Mouse (Mus musculus) bone marrow, adult 2 months (tissue): ENCODE measurements around the gene Gm156. TPM values are rescaled to one million over a fixed set of nuclear protein-coding genes. Genes with fewer than 3 reads are reported as not detected.
"Not testable (repeated sequence)": the region's sequence is repeated elsewhere in the genome, so short reads cannot be mapped to it uniquely, and the experiment has no call there.

ENCODE experiments used
- H3K27ac ChIP-seq: fragments of 200-500 bp; 2 replicates; pipeline ENCODE4 v1.5.1; 2012; ENCODE audit warnings: low read depth, mild to moderate bottlenecking, control low read depth, inconsistent platforms, low read length; ENCODE audit not compliant: control insufficient read depth, poor library complexity, insufficient read depth
- H3K4me1 ChIP-seq: fragments of 200-500 bp; 2 replicates; pipeline ENCODE4 v1.6.1; 2011; ENCODE audit warnings: low read length; ENCODE audit not compliant: control insufficient read depth, insufficient read depth
- H3K4me3 ChIP-seq: fragments of 200-500 bp; replicated peaks from 2 replicates; pipeline ENCODE3; 2011; ENCODE audit warnings: mild to moderate bottlenecking, low read depth, low read length, control low read depth; ENCODE audit not compliant: control insufficient read depth
- CTCF ChIP-seq: fragments of 200-500 bp; IDR thresholded peaks from 2 replicates; pipeline ENCODE4 v1.5.1; 2011; ENCODE audit warnings: low read length, control low read depth; ENCODE audit not compliant: control insufficient read depth, insufficient read depth
- POLR2A ChIP-seq: fragments of 200-500 bp; IDR thresholded peaks from 2 replicates; pipeline ENCODE4 v1.6.1; 2011; ENCODE audit warnings: low read depth, mild to moderate bottlenecking, control low read depth, low read length, borderline replicate concordance; ENCODE audit not compliant: control insufficient read depth
- WGBS: fragments of 180-500 bp; shearing (Covaris S2); methylation state at CpG from one replicate; pipeline ENCODE4 v1.1.7; 2018; 5-methylcytosine and 5-hydroxymethylcytosine counted together
- polyA plus RNA-seq: library from polyadenylated mRNA; stranded (reverse); fragments of >200 nt; gene quantifications from 2 replicates; pipeline ENCODE4 v1.2.4, GENCODE M21; 2011; ENCODE audit warnings: low replicate concordance; ENCODE audit not compliant: missing spikeins, insufficient read depth, insufficient read length

Gm156 gene
- 0.65 TPM in 1 of 2 replicates, not detected in the other for polyA plus RNA-seq

DNA sequence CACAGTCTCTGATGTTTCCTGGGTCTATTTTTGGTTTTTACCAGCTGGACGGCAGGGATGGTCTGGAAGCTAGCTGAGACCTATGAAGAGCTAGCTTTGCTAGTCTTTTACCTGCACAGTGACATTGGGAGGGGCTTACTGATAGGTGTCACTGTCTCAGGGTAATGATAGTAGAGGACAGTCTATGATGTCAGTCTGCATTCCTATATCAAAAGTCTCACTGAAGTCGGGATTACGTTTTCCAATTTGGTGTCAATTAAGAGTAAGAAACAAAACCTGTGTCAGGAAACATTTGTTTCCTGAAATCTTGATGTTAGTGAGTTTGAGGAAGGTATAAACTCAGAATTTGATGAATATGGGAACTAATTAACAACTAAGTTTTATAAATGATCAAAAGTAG lies at the start of gene Gm156:
Gene Gm156 (minus strand): TSS at position 101 of the 400 bp plus-strand sequence.
- H3K27ac ChIP-seq, H3K4me3 ChIP-seq, H3K4me1 ChIP-seq: not testable (repeated sequence)
- 56% methylated on average over 3 of the region's 3 CpGs for WGBS

DNA sequence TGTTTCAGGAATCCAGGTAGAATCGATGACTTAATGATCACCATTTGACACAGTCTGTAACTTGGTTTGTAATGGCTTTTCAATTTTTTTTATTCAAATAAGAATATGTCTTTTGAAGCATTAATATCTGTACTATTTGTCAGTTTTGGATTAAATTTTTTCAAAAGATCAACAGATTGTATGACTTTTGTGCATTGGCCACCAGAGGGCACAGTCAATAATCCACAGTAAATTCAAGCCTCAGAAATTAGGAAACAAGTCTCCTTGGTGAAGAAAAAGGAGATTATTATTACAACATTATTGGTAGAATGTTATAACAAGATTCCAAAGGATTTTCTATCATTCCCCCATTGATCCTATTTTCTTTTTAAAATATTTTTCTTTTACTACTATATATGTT lies 41.5 kb upstream of the Gm156 start:
- TF ChIP-seq CTCF: no peak
- no peak for TF ChIP-seq POLR2A
- Histone ChIP-seq H3K27ac (no peak overlapping the region), H3K4me3 (no peak overlapping the region), H3K4me1 (peaks cover 2% of the 10 kb centered on the region)
- 87% methylated on average over 1 of the region's 1 CpGs for WGBS

DNA sequence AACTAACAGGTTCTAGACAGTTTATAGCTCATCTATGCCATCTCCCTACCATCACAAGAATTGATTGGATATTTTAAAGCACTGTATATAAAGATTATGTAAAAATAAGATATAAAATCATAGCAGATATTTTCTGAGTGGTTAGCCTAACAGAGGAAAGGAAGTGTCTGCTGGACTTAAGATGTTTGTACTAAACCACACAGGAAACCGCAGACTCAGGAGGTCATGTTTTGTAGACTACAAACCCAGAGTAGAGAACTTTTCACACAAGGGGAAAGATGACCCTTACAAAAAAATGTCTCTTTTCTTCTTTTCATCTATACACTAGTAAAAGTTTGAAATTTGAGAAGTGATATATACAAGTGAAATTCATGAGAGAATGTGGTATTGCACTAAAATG lies 39.9 kb upstream of the Gm156 start:
- Histone ChIP-seq H3K27ac (no peak overlapping the region), H3K4me3 (no peak overlapping the region), H3K4me1 (peaks cover 2% of the 10 kb centered on the region)
- WGBS: 6% methylated on average over 1 of the region's 1 CpGs
- TF ChIP-seq POLR2A (no peak), CTCF (no peak)

DNA sequence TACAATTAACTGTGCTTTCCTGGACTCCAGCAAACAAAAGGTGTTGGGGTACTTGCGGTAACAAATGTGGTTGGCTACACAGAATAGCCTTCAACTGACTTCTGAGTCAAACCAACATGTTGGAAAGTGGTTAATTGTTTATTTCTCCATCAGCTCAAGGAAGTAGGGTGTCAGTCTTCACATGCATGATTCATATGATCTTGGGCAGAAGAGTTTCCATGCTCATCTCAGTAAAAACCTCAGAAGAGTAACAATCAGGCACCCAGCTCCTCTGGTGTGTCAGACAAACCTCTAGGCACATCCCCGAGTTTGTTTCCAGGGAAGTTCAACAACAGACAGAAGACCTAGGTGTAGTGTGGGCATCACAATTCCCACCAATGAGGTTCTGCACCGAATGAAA lies 33.7 kb upstream of the Gm156 start:
- no peaks in the 10 kb centered on the region for H3K4me1 ChIP-seq
- no peak overlapping the region for H3K27ac ChIP-seq
- H3K4me3 ChIP-seq: no peak overlapping the region
- no peak for TF ChIP-seq POLR2A
- no peak for TF ChIP-seq CTCF
- WGBS: 67% methylated on average over 3 of the region's 3 CpGs

DNA sequence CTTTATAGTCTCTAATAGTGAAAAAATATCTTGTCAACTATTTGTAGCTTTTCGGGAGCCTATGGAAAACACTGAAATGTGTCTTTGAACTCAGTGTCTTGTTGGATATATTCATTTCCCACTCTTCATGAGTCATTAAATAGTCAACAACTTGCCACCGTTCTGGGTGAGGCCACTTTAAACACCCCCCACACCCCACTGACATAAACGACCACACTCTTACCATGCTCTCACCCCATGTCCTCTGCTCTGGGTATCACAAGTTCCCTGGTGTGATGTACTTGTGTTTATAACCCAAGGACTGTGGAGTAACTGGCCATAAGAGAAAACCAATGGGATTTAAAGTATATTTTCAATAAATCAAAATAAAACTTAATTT lies 36.4 kb downstream of the Gm156 start:
- WGBS: 52% methylated on average over 3 of the region's 3 CpGs
- Histone ChIP-seq H3K4me1 (no peaks in the 10 kb centered on the region; the same call in 1 of the 2 replicates), H3K4me3 (no peak overlapping the region), H3K27ac (no peak overlapping the region)
- TF ChIP-seq CTCF (no peak), POLR2A (no peak)

DNA sequence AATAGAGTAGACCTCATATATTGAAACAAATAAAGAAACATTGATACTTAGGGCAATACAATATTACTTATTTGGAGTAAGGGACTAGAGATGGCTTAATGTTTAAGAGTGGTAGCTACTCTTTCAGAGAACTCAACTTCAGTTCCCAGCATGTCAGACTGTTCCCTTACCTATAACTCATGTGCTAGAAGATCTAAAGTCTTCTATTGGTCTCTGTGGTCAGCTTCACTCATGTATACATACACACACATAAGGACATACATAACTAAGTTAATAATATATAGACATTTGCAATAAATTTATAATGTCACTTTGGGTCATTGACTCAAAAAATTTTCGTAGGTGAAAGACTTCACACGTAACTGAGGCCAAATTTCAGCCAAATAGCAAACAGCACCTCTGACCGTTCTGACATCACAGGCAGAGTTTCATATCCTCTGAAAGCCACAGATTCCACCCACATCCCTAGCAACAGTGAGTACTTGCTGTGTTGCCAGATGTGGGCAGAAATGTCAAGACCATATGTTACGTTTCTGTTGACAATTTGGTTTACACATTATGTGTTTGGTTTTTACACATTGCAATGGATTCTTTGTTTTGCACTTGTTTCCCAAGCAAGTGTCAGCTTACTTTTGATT lies 36.9 kb downstream of the Gm156 start:
- no peak overlapping the region for H3K27ac ChIP-seq
- TF ChIP-seq POLR2A (no peak), CTCF (no peak)
- H3K4me3 ChIP-seq: no peak overlapping the region
- no peaks in the 10 kb centered on the region; the same call in 1 of the 2 replicates for H3K4me1 ChIP-seq
- WGBS: 7% methylated on average over 4 of the region's 4 CpGs

DNA sequence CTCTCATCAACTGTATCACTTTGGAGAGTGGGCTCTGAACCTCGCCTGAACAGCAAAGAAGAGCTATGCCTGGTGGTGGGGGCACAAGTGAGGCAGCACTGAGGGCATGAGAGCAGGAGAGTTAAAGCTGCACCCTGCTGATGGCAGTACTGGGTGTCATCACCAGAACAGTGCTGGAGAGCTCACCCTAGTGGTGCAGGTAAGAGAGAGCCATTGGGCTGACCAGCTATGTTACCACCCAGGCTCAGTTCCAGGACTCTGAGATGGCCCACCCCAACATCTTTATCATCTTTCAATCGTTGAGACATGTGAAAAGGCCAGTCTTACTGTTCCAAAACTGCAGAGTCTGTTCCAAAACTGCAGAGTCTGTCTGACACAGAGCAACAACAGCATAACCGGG lies 37.9 kb downstream of the Gm156 start:
- TF ChIP-seq CTCF (peak; percentile 28; the same call in 1 of the 2 replicates), POLR2A (no peak)
- no peak overlapping the region for H3K4me3 ChIP-seq
- H3K4me1 ChIP-seq: no peaks in the 10 kb centered on the region; the same call in 1 of the 2 replicates
- H3K27ac ChIP-seq: no peak overlapping the region
- 67% methylated on average over 3 of the region's 3 CpGs for WGBS

DNA sequence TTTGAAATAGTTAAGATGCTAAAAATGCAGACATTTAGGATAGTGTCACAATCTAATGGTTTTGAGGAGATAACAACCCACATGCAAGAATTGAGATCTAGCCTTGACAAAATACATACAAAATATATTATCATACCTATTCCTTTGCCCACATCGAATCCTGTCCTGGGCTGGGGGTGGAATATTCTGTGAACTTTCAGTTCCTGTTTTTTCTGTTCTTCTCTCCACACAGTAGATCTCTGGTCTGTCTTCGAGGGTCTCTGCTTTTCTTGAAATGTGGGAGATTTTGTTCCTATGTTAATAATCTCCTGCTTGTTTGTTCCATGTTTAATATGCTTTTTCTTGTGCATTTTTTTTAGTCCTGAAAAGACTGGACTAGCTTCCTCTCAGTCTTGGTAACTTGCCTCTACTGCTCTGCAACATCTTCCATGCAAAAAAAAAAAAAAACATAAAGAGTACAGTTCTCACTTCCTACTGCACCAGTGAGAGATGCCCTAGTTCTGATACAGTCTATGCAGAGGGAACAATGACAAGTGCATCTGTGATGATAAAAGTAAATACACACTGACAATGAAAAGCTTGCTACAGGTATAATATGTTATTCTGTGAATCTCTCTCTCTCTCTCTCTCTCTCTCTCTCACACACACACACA lies 43.9 kb downstream of the Gm156 start, which contains the start of gene Klri2:
Gene Klri2 (minus strand): TSS at position 416 of the 653 bp plus-strand sequence.
- Histone ChIP-seq H3K27ac (no peak within 1 kb of the TSS), H3K4me3 (no peak within 1 kb of the TSS), H3K4me1 (no peaks in the 10 kb centered on the region)
- WGBS: 4% methylated on average over 2 of the region's 2 CpGs
- TF ChIP-seq POLR2A (no peak), CTCF (no peak)
